Mouse (Mus musculus) right cerebral cortex, postnatal 36 days (tissue): Measurements from ENCODE around the gene Cxcr2.

Experiments used
- DNase-seq, 2 experiments: peaks; one replicate each; pipeline ENCODE4 v3.0.0; 2022; ENCODE audit warnings: low spot score in 2 of 2, mixed read lengths in 1 of 2

Gene Cxcr2

DNA sequence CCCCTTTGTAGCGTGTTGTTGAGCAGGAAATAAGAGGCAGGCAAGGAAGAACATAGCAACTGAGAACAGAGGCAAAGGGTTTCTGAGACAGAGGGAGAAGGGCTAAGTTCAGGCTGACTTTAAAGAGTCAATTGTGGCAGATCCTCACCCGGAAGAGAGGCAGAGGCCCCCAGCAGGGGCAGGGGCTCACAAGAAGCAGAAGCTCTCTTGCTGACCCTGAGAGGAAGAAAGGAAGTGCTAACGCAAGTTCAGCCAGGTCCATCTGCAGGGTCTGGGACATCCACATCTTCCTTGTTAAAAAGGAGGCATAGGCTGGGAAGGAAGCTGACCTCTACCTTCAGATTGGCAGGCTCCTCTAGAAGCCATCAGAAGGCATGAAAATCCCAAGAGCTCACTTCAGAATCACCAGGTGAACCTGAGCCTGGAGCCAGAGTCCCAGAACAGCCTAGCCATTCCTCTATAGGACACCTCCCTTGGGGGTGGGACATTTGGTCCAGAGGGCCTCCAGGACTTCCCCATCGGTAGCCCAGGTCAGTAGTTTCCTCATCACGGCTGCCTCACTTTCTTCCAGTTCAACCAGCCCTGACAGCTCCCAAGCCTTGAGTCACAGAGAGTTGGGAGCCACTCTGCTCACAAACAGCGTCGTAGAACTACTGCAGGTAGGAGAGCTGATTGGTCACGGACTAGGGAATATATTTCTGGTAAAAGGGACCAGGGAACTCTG lies at the start of gene Cxcr2:
Gene Cxcr2, plus strand, starts transcription at position 529 of the 724 bp plus-strand sequence.
- DNase-seq: no peak

DNA sequence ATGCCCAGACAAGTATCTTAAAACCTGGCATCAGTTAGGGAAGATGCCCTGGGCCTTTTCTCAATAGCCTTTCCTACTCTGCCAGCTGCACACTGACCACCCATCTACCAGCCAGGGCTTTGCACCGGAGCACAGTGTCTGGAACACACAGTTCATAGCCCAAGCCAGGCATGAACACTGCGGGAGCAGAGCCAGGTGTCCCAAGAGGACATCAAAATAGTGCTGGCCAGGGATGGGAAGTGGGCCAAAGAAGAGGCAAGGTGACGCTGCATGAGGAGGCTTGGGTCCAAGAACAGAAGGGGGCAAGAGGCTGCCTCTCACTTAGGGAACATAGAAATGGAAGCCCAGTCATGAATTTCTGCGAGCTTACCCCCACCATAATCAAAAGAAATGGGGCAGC lies 48.1 kb upstream of the Cxcr2 start:
- no peak for DNase-seq

DNA sequence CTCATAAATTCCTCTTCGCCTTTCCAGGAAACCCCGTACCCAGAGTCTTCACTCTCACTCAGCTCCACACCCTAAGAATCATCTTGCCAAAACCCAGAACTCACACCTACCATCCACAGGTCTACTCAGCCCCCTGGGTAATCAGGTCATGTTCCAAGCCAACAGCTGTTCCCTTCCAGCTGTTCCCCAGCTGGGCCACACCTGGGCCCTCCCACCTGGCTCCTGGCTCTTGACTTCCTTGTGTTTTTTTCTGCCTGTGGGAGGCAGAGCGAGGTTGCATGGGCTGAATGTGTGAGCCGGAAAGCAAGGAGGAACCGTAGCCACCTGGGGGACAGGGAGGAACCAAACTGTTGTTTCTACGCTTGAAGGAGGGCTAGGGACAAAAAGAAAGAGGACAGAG lies 47.6 kb upstream of the Cxcr2 start:
- no peak for DNase-seq

DNA sequence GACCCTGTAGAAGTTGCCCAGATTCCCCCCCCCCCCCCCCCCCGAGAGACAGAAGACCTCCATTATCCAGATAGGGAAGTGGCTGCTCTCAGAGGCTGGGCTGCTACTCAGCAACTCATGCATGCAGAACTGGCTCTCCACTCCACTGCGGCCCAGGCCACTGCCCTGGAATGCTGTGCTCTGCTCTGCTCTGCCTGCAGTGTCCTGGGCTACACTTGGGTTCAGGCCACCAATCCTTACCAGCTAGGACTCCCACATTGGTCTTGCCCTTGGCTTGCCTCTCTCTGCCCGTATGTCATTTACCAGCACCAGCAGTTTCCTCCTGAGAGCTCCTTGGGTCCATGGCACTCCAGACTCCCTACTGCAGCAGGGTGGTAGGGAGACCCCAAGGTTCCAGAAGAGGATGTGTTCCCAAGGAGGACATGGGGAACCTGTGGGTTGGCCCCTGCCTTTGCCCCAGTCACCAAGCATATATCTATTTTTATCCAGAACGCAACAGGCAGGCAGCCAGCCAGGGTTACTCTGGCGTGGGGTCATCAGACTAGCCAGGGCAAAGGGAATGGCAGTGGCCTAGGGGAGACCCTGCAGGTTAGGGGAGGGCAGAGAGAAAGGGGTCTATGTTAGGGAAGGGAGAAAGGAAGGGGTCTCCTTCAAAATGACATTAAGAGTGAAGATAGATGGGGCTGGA lies 45.7 kb upstream of the Cxcr2 start:
- no peak for DNase-seq

DNA sequence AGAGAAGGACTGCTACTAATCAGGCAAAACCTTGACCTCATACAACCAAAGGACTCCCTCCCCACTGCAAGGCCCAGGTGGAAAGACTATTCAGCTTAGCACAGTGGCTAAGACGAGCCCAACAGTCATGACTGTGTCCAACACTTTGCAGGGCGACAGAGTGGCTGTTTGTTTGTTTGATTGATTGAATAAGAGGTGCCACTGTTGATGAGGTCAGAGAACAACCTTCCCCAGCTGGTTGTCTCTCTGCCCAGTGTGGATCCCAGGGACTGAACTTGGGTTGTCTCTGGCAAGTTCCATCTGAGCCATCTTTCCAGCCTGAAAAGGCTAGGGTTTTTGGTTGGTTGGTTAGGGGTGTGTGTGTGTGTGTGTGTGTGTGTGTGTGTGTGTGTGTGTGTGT lies 44.1 kb upstream of the Cxcr2 start:
- DNase-seq: no peak

DNA sequence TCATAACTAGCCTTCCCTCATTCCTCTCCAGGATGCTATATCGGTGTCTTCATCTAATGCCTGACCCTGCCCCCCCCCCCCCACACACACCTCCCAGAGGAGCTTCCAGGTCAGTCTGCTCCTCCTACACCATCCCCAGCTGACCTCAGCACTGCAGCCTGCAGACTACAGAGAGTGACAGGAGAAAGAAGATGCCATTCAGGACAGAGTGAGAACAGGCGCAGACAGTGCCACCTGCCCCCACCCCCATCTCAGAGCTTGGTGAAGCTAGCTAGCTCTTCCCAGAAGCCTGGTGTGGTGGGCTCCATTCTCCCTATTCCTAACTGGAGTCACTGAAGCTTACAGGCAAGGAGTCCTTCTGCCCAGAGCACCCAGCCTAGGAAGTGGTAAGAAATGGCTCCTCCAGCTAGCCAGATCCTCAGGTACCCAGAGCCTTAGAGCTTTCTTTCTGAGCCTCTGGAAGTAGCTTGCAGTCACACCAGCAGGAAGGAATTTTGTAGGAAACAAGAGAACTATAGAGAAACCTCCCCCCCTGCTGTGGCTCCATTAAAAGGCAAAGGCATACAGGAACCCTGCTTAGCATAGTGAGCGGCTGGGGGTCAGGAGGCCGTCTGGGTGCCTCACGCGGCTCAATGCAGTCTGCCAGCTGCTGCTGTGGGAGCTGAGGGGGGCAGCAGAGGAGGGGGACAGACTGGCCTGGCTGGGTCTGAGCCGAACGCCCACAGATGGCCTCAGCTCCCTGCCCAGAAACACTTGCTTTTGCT lies 42.7 kb upstream of the Cxcr2 start:
- DNase-seq: no peak

DNA sequence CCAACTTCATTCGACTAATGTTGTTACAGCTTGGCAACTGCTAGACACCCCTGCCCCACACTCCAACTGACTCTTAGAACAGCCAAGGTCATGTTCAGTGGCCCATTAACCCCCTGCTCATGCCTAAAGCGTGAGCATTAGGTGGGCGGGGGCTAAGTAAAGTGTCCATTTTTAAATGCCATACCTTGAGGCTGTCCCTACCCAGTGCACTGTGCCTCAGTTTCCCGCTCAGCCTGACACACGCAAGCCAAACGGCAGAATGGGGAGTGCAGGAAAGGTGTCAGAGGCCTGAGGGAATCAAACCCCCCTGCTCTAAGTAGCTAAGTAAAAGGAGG lies 42.1 kb upstream of the Cxcr2 start:
- no peak for DNase-seq

DNA sequence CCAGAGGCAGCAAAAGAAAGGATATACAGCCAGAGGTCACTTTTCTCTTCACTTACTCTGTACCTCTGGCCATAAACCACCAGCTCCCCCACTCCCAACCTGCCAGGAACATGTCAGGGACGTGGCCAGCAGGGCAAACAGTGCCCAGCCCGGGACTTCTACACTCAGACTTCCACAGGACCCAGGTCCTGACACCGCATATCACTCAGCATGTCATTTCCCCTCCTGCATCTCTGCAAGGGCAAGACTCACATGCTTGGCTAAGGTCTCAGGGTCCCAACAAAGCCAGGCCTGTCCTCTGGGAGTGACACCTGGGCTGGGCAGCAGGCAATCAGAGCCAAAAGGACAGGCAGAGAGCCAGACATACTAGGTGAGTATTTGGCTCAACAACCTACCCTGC lies 40.7 kb upstream of the Cxcr2 start:
- no peak for DNase-seq

DNA sequence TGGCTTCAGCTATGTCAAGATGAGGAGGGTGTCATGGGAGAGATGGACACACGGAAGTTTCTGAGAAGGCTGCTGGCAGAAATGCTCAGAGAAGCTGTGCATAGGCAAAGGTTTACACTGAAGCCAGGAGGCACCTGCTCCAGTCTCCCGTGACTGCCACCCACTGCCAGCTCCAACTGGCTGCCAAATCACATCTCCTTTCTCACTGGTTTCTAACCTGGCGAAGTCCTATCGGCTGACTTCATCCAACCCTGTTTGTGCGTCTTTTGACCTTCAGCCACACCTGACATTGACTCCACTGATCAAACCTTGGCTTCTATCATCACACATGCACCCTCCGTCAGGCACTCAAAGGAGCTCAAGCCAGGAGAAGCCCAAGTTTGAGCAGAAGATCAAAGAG lies 35.9 kb upstream of the Cxcr2 start:
- DNase-seq: no peak

DNA sequence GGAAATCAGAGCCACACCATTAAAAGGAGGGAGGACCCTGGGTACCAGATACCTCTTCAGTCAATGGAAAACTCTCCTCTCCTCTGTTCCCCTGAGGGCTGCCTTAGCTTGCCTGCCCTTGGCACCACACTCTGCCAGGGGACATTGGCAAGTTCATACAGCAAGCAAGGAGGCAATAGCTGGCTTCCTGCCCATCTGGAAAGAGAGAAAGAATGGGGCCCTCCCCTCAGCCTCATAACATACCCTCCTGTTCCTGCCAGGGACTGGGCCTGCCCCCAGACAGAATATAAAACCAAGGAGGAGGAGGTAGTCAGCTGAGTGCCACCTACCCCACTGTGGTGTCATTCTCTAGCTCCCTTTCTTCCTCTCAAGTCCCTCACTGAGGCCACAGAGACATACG lies 34.7 kb upstream of the Cxcr2 start:
- no peak for DNase-seq

DNA sequence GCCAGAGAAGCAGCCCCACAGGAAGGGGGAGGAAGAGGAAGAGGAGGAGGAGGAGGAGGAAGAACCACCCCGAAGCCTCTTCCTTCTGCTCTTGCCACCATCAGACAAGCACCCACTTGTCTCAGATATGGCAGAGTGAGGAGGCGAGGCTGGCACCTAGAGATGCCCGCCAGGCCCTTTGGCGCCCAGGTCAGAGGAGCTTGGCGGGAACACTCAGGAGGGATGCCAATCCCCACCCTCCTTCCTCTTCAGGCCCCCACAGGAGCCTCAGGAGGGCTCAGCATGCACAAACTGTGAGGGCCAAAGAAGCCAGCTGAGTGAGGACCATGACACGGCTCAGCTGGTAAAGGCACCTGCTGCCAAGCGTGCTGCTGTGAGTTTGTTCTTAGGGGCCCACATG lies 32.7 kb upstream of the Cxcr2 start:
- no peak for DNase-seq

DNA sequence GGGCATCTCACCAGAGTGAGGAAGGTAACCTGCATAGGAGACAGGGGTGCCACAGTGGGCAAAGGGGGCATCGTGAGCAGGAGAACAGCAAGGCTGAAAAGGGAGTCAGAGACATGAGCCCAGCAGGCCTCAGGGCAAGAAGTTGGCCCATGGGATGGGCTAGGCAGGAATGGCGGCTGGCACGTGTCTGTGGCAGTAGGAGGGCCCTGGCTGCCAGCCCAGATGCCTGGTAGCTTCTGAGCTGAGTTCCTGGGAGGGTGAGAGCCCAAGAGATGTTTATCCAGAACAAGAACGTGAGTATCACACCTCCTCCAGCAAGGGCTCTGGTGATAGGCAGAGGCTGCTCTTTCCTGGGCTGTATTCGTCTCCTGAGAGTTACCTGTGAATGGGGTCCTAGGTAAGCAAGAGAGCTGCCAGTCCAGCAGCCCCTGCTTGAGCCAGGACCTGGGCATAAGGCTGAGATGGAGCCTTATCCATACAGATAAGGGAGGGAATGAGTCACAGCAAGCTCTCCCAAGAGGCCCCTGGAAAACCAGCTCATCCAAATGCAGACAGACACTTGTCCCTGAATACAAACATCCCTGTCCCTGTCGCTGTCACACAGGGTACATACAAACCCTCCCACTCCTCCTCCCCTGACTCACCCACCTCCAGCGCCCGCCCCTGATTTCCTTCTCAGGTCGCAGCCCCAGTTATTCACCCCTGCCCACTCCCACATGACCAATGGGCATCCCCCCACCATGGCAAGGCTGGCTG lies 31.8 kb upstream of the Cxcr2 start:
- DNase-seq: peak; percentile 45 to 52

DNA sequence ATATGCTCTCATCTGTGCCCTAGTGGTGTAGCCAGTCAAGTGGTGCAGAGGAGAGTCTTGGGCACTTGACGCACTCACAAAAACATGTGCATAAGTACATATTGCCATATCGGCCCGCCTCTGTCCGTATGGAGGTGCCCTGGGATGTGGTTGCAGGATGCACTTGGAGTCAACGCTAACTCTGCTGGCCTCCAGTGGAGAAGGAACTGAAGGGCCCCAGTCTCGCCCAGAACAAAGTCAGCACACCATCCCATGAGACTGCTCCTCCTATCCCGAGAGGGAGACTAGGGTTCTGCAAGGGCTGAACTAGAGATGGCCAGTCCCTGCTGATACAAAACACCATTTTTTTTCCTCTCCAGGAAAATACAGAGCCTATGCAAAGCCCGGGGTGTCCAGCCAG lies 30.6 kb upstream of the Cxcr2 start:
- DNase-seq: no peak

DNA sequence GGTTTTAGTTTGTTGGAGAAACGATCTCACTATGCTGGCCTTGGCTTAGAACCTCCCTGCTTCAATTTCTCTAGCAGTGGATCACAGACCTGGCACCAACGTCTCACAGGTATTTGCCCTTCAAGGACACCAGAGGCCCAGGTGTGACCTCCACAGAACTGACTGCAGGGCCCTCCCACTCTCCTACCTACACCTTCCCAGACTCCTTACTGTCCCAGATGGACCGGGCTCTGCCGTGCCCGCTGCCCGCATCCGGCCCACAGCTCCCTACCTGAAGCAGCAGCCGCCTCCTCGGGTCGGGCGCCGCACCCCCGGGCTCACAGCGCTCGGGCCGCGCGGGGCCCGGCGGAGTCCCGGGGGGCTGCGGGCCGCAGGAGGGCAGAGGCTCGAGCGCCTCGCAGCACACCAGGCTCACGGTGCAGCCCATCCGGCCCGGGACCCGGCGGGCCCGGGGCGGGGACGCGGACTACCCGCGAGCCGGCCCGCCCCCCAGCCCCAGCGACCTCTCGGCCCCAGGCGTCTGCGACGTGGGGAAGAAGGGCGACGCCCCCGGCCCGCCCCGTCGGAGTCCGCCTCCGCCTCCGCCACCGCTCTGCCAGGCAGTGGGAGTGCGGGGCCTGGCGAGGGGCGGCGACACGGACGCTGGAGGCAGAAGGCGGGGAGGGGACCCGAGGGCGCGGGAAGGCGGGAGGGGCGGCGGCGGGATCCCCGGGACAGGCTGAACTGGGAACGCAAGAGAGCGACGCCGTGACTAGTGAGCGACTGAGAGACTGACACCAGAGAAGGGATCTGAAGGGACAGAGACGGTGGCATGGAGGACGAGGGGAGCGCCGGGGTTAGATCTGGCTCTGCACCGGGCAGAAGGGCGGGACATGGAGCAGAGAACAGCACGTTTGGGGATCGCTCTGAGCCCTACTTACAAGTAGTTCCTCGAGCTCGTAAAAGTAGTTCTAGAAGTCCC lies 29.5 kb upstream of the Cxcr2 start, which contains the start of gene Tns1:
Gene Tns1, minus strand, starts transcription at position 429 of the 961 bp plus-strand sequence.
- DNase-seq: no peak

DNA sequence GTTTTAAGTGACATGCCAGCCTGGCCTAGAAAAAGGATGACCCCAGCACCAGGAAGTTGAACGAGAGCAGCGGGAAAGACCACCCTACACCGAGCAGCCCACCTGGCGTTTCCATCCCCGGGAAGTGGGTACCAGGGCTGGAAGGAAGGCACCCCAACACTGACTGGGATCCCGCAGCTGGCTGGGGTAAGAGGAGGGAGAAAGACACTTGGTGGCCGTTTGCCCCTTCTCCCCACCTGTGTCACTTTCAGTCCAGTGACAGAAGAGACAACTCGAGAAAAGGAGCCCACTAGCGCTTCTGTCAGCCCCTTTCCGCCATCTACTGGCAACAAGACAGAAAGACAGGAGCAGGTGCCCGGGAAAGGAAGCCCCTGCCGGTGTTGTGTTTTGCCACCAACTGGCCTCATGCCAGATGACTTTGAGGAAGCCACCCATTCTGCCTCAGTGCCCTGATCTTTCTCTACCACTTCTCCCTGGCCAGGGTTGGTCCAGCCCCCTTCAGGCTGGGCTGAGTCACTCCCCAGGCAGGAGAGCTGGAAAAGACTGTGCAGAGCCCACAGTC lies 28.7 kb upstream of the Cxcr2 start, which contains the start of gene Rufy4:
Gene Rufy4, plus strand, starts transcription at position 551 of the 562 bp plus-strand sequence.
- DNase-seq: peak; percentile 30 to 32

DNA sequence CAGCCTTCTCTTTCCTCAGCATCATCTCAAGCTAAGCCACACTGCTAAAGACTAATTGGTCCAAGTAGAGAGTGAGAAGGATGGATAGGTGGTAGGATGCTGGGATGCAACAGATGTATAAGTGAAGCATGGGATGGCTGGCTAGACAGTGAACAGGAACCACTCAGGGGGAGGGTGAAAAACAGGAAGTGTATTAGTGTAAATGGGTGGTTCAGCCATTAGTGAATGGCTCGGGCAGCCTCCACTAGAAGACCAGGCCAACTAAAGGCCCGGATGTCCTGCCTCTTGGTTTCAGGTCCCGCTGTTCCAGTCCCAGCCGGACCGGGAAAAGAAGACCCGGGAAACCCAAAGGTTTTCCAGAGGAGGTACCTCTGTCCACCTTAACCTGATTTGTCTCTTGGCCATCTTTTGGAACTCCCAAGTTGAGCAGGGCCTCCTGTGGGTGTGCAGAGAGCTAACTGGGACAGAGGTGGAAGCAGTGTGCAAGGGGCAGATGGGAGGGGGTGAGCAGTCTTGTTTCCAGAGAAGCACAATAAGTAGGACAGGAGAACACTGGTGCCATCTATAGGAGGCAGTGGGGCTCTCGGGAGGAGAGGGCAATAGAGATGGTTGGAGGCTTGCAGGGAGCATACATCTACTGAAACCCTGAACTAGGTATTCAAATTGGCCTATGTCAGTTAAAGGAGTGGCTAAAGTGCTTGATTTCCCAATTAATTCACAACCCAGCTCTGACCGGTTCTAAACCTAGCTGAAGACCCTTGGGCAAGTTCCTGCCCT lies 22.7 kb upstream of the Cxcr2 start:
- DNase-seq: no peak

DNA sequence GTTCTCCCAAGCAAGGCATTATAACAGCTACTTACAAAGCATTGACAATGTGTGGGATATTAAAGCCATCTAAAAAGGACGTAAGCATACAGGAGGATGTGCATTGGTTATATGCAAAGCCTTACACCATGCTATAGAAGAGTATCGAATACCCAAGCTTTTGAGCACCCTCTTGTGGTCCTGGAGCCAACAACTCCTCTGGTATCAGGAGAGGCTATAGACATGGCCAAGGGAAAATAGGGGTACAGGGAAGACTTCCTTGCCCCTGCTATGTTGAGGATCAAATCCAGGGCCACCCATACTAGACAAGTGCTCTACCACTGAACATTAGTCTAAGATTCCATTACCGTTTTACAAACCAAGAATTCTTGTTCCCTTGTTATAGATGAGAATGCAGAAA lies 21.8 kb upstream of the Cxcr2 start:
- DNase-seq: no peak

DNA sequence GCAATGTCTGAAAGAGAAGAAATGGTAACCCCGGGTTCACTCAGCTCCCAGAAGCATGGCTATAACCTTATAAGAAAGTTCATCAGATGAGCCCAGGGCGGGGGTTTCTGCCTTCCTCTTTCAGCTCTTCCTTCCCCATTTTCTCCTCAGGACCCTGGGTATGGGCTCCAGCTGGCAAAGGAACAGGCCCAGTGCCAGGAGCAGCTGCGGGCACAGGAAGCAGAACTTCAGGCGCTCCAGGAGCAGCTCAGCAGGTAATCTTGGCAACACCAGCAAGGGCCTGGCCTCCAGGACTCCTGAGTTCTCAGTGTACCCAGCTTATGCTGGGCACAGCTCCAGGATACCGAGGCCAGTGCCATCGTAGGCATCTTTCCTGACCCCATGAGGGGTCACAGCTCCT lies 19.8 kb upstream of the Cxcr2 start:
- no peak for DNase-seq

DNA sequence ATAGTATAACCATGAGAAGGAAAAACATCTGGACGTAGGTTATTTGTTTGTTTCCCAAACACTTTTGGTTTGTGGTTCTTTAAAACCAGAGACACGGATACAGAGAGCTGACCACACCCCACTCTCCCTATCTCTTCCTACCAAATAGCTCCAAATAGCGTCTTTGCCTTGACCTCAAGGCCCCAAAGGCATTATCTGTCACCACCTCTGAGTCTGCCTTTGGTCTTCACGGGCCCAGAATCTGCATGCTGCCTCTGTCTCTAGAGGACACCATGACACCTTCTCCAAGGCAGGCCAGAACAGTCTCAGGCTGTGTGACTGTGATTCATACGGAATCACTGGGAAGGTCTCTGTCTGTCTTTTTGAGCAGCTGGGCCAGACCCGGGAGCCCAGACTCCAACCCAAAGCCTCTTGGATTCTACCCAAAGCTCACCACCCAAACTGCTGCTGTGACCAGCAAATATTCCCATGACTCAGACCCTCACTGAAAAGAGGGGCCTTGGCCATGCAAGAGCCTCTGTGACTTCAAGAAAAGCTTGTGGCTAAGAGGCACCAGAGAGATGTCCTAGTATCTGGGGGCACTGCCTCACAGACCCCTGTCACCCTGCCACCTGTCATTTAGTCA lies 18.4 kb upstream of the Cxcr2 start:
- DNase-seq: no peak
